Mouse (Mus musculus) cerebellum, postnatal 4 days (tissue): Measurements from ENCODE around the gene Klra17.
"Not testable (repeated sequence)": the region's sequence is repeated elsewhere in the genome, so short reads cannot be mapped to it uniquely, and the experiment has no call there.

Experiments
- DNase-seq, 2 experiments: peaks; one replicate each; pipeline ENCODE4 v3.0.0; 2022; ENCODE audit warnings: low spot score in 2 of 2, mixed read lengths in 1 of 2

Klra17 gene

DNA sequence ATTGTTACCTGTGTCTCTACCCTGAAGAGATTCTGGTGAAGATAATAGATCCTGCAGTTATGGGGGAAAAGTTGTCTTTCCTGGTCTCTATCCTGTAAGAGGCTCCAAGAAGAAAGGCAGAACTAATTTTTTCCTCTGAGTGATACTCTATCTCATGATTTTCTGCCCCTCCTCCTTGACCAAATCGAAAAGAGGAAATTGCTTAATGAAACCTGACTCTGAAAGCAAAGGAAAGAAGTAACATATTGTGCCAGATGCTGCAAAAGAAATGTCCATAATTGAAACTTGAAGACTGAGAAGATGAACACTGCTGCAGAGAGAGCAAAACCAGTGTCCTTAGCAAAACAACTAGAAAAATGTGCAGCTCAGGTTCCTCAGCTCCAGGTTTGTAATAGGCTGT is at the start of gene Klra17:
Gene Klra17, minus strand, starts transcription at position 124 of the 400 bp plus-strand sequence.
- DNase-seq: no peak

GRCm38 (mm10) chr6:129917476-129917946 is 41.0 kb upstream of the Klra17 start, which contains the start of gene Klra5:
TSS of gene Klra5 (minus strand) at chr6:129917650.
- DNase-seq: not testable (repeated sequence)

GRCm38 (mm10) chr6:129916996-129917395 is 40.5 kb upstream of the Klra17 start:
- no peak for DNase-seq

GRCm38 (mm10) chr6:129882525-129882924 is 6.1 kb upstream of the Klra17 start:
- no peak for DNase-seq

- not testable (repeated sequence) for DNase-seq
Observed at GRCm38 (mm10) chr6:129862349-129862748, 14.1 kb downstream of the Klra17 start, which contains the start of gene Gm17631. TSS of gene Gm17631 (plus strand) at chr6:129862649.

GRCm38 (mm10) chr6:129825559-129825958 is 50.9 kb downstream of the Klra17 start:
- DNase-seq: no peak

GRCm38 (mm10) chr6:129824004-129824403 is 52.5 kb downstream of the Klra17 start:
- DNase-seq: no peak

DNA sequence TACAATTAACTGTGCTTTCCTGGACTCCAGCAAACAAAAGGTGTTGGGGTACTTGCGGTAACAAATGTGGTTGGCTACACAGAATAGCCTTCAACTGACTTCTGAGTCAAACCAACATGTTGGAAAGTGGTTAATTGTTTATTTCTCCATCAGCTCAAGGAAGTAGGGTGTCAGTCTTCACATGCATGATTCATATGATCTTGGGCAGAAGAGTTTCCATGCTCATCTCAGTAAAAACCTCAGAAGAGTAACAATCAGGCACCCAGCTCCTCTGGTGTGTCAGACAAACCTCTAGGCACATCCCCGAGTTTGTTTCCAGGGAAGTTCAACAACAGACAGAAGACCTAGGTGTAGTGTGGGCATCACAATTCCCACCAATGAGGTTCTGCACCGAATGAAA is 58.7 kb downstream of the Klra17 start:
- DNase-seq: no peak

DNA sequence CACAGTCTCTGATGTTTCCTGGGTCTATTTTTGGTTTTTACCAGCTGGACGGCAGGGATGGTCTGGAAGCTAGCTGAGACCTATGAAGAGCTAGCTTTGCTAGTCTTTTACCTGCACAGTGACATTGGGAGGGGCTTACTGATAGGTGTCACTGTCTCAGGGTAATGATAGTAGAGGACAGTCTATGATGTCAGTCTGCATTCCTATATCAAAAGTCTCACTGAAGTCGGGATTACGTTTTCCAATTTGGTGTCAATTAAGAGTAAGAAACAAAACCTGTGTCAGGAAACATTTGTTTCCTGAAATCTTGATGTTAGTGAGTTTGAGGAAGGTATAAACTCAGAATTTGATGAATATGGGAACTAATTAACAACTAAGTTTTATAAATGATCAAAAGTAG is 92.3 kb downstream of the Klra17 start, which contains the start of gene Gm156:
Gene Gm156, minus strand, starts transcription at position 101 of the 400 bp plus-strand sequence.
- not testable (repeated sequence) for DNase-seq
